Mouse (Mus musculus) layer of hippocampus, adult 18-20 months (tissue): ENCODE results near the gene Zfp46. TPM values are rescaled to one million over a fixed set of nuclear protein-coding genes. Genes with fewer than 3 reads are reported as not detected.

Experiments used
- DNase-seq, 2 experiments: peaks; one replicate each; pipeline ENCODE4 v3.0.0; 2022; ENCODE audit warnings: low spot score in 2 of 2
- long read RNA-seq: library from polyadenylated mRNA; stranded (forward); transcript quantifications from one replicate; pipeline ENCODE4 v2.0.0, GENCODE M21; 2021
- total RNA-seq, 2 experiments: library from RNA; stranded (reverse); gene quantifications; 2 replicates each; pipeline ENCODE4 v1.2.3; 2021

Zfp46 gene
- total RNA-seq = 10 to 100 TPM; 34.2 to 34.6 TPM
- long read RNA-seq, full-length matches to known transcripts = 24 of 33 reads
- long read RNA-seq, partial matches to known transcripts = 1 of 33 reads
- long read RNA-seq, other reads (novel, unspliced or antisense) = 8 of 33 reads

DNA sequence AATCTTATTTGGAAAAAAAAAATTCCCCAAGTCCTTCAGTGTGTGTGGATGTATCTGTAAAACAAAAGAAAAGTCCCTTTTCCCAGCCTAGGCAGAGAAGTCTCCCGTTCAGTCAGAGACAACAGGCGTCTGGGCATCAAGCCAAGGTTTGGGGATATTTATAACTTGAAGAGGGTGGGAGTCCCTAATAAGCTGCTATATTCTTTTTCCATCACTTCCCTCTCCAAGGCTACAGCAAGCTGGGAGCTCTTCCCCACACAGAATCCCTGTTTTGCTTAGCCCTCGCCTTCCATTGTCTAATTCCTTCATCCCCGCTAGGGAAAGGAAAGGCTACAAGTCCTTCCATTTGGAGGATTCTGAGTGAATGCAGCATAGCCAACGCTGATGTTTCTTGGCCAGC lies at the start of gene Zfp46:
TSS of gene Zfp46 (plus strand) at position 229 of the 400 bp plus-strand sequence.
- peak; percentile 86 to 92 for DNase-seq

DNA sequence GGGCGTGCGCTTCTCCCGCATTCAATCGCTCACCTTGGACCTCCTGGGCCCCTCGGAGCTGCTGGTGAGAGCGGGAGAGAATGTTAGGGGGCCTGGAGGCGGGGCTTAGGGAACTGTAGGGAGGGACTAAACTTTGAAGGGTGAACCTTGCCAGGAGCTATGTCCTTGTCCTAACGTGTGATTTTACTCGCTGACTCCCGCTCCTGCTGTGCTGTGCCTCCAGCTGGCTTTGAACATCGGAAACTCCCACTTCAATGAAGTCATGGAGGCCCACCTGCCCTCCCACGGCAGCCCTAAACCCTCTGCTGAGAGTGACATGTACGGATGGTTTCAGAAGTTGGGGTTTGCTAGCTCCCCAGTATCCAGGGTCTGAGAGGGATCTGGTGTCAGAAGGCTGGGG lies 45.8 kb upstream of the Zfp46 start:
- no peak for DNase-seq

DNA sequence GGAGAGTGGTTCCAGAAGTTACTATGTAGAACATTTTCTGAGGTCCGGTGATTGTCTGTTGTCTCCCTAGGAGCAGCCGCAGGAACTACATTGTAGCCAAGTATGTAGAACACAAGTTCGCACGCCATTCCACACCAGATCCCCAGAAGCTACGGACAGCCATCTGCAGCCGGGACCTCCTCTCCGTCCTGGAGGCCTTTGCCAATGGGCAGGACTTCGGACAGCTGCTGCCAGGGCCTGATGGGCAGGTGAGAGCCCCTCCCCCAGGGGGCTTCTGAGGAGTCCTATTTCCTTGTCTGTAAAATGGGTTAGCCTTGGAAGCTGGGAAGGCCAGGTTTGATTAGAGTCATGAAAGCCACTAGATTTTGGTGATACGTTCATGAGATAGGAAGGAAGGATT lies 45.4 kb upstream of the Zfp46 start:
- DNase-seq = no peak

DNA sequence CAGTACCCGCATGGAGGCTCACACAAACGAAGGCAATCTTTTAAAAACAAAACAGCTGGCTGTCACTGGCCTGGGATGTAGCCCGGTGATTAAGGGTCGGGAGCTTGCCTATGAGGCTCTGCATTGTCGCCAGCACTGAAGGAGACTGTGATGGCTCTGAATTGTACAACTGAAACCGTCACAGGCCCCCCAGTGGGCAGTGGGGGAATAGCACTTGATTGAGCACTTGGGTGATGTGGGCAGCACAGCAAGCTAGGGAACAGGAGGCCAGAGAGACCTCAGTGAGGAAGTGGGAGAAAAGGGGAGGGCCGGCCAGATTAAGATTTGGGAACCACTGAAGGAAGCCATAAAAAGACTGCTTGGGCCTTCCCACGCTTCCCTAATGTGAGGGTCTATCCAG lies 44.9 kb upstream of the Zfp46 start:
- DNase-seq = peak; percentile 39 to 87

DNA sequence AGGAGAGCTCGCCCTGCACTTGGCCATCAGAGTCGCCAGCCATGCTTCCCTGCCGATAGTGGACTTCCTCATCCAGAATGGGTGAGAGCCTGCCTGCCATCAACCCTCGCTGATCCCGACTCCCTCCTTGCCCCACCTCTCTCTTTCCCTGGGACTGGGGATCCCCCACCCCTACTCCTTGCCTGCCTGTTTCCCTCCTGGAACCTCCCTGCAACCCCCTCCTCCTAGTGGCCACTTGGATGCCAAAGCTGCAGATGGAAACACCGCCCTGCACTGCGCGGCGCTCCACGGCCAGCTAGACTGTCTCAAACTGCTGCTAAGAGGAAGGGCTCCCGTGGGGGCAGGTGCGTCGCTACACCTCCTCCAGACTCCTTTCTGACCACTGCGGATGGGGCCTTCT lies 44.4 kb upstream of the Zfp46 start:
- DNase-seq = no peak

DNA sequence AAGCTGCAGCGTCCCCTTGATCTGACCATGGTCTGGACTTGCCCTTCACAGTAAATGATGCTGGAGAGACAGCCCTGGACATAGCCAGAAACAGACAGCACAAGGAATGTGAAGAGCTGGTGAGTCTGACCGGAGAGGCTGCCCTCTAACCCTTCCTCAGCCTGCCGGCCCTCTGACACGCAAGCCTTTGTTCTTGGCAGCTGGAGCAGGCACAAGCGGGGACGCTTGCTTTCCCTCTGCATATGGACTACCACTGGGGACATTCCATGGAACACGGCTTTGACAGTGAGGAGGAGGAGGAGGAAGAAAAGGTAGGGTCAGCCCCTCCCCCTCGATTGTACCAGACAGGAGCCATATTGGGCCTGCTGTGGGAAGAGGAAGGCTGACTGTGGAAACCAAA lies 43.5 kb upstream of the Zfp46 start:
- DNase-seq = no peak

DNA sequence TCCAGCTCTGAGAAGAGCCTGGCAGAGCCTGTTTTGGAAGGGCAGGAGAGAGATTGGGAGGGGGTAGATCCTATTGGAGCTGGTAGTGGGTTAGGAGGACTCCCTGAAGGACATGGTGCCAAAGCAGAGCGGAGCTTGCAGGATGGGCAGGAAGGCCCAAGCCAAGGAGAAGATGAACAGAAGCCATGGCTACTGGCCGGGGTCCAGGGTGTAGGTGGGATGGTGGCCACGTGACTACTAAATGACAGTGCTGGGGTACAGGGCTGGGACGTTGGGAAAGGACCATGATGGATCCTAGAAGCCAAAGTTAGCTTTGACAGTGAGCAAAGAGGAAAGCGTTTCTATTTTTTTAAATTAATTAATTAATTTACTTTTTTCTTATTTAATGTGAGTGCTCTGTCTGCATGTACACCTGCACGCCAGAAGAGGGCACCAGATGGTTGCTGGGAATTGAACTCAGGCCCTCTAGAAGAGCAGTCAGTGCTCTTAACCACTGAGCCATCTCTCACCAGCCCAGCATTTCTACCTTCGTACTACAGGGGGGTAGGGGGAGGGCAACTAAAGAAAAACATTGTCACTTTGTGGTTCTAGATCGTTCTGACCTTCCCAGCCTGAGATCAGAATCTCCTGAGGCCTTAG lies 42.3 kb upstream of the Zfp46 start:
- DNase-seq = peak in 1 of 2 experiments; percentile 33

DNA sequence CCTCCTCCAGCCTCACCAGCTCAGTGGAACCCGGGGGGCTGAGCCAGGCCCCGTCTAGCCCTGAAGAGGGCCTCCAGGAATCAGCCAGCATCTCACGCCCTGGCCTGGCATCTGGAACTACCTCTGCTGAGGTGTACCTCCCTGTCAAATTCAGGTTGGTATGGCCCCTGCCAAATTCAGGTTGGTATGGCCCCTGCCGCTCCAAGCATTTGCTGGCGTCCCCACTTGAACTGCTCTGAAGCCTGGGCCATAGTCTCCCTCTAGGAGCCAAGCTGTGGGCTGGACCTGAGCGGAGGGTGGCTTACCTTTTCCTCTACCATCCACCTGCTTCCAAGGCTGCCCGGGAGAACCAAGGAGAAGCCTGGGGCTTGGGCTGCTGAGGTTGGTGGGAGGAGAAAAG lies 41.8 kb upstream of the Zfp46 start:
- no peak for DNase-seq

DNA sequence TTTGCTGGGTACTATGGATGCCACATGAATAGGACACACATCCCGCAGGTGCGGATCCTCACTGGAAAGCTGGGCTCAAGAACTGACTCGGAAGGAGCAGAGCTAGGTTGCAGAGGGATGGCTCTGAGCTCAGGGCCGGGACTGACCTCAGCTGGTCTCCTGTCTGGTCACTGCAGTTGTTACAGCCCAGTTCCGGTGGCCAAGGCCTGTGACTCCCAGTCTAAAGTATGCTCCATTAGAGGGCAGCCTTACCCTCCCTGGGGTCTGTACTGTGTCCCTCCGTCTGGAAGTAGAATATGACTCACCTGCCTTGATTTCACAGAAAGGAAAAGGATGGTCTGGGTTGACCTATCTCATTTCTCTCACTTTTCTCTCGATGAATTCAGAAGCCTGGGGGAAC lies 40.3 kb upstream of the Zfp46 start:
- no peak for DNase-seq

DNA sequence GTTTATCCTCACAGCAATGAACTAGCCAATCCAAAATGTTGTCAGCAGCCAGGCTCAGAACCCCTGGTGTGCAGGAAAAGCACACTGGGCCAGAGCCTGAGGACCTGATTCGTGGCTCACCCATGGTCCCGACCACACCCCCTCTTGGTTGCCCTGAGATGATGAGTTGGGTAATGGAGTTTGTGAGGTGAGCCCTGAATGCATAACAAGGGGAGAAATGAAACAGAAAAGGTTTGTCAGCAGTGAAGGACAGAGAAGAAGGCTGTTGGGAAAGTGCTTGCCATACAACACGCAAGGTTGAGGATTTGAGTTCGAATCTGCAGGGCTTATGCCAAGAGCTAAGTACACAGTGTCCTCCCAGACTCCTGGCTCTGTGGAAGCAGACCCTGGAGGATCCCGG lies 38.8 kb upstream of the Zfp46 start:
- no peak for DNase-seq

DNA sequence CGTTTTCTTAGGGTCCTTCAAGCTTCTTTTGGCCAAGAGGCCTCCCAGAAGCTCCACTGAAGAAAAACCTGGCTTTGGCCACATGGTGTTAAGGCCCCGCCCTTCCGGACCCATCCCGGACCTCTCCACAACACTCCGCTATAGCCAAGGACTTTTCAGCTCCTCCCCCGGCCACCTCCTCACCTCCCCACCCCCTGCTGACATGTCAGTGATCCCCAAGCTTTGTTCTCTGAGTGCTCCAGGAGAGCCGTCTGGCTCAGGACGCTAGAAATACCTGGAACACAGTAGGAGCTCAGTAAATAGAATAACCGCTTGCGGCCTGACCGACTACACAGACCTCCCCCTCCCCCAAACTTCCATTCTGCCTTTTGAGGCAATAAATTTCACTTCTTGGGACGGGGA lies 37.9 kb upstream of the Zfp46 start:
- no peak for DNase-seq

DNA sequence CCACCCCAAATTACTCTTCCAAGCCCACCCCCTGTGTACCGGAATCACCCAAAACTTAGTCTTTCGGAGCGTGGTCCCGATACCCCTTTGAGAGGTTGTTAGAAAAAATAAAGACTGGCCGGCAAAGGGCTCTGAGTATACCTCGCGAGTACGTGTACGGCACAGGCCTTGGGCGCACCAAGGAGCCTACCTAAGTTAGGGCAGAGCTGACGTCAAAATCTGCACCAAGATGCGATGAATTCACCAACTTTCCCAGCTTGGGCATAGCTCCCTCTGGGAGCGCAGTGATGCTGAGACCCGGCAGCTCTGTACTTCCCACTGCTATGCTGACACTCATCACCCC lies 37.1 kb upstream of the Zfp46 start:
- no peak for DNase-seq

DNA sequence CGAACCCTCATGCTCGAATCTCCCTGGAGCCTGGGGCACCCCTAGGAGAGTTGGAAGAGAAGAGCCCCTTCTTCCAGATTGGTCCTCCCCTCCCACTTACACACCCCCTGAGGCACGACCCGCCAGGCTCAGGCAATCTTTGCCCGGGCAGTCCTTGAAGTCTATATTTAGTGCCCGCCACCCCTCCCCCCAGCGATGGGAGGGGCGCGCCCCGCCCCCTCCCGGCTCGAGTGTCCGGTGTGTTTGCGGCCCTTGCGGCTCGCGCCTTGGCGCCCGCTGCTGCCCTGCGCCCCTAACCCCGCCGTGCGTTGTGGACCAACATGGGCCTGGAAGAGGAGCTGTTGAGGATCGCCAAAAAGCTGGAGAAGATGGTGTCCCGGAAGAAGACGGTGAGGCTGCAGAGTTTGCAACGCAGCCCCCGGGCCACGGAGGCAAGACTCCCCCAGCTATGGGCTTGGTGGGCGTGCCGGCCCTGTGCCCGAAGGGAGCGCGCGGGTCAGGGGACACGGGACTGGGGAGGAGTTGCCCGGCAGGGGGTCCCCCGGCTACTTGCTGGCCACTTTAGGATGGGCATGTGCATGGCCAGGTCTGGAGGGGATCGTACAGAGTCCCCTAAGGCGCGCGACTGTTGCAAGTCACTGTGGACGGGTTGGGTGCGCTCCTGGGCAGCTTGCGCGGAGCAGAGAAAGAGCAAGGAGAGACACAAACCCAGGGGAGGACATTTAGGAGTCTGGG lies 36.6 kb upstream of the Zfp46 start, which contains the start of gene Tcea3:
TSS of gene Tcea3 (plus strand) at position 1 of the 735 bp plus-strand sequence.
- no peak for DNase-seq

DNA sequence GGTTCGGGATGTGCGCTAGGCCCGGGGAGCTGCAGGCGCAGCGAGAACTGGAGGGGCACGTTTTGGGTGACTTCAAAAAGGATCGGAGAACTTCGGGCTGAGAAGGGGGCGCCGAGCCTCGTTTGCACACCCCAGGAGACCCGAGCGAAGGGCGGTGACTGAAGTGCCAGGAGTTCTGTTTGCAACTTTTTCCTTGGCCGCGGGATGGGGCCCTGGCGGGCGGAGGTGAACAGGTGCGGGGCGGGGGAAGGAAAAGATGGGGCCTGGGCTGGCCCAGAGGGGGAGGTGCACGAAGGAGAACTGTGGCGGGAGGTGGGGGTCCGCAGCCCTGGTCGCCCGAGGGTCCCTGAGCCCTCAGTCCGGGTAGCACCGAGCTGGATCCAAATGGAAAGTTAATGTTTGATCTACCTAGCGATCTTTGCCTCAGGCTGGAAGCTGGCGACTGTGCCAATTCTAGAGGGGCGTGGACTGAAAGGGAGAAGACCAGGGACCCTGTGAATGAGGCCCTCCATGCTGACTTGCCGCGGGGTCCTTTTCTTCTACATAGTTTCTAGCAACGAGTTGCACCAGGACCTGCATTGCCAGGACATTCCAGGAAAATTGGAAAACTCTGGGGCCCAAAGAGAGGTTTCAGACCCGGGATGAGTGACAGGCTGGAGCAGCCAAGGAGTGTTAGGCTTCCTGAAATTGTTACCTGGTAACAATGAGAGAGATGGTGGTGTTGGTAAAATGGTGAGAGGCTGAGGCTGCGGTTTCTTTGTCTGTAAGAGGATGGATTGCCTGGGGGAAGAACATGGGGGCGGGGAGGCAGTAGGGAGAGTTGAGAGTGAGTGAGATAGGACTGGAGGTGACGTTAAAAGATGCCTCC lies 35.8 kb upstream of the Zfp46 start:
- no peak for DNase-seq

DNA sequence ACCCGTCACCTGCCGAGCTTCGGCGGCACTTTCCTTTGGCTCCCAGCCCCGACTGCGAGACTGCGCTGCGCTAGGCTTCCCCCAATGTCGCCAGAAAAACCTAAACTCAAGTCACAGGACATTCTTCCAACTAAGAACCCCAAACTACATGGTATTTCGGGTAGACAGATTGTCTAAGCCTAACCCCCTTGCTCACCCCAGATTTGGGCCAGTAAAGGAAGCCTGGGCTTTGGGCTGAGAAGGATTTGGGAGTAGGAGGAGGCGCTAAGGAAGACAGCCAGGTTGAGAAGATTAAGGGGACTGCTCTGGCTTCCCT lies 35.2 kb upstream of the Zfp46 start:
- no peak for DNase-seq

DNA sequence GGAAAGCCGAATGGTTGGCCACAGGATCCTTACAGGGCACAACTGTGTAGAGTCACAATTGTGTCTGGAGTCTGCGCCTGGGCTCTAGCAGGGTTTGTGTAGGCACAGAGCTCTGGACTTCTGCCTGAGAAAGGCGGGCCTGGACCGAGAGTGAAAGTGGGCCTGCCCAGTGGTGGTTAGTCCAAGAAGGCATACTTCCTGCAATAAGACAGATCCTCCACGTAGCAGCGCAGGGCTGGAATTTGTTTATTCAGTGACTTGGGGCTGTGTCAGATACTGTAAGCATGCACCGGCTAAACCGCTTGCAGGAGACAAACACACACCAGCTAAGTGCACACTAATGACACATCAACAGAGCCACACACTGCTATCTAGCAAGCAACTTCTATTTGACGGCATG lies 34.7 kb upstream of the Zfp46 start:
- DNase-seq = no peak

DNA sequence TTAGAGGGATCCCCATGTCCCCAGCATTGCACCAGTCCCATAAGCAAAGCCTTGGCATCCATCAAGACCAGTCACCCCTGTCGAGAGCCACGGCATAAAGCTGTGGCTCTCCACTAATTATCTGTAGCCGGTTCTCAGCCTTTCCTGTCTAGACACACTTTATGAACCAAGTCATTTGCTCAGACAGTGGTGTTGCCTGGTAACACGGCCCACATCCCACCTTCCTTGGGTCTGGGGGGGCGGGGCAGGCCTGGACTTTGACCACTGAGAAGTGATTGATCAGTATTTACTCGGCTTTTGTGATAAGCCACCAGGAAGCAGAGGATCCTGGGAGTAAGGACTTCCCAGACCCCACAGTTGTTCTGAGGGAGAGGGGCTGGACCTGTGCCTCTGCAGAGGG lies 28.6 kb upstream of the Zfp46 start:
- DNase-seq = no peak

DNA sequence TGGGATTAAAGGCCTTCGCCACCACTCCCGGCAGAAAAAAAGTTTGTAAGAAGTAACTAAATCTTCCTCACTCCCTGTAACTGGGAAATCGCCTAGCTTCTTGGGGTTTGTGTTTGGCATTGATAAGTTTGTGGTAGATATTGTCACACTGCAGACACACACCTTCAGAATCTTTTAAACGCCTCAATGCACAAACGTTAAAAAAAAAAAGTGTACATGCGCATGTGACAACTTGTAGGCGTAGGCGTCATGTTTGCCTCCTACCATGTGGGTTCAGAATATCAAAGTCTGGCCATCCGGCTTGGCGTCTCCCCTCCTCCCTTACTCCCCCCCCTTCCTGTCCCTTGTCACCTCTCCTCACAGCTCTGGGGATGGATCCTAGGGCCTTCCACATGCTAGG lies 27.8 kb upstream of the Zfp46 start:
- no peak for DNase-seq

DNA sequence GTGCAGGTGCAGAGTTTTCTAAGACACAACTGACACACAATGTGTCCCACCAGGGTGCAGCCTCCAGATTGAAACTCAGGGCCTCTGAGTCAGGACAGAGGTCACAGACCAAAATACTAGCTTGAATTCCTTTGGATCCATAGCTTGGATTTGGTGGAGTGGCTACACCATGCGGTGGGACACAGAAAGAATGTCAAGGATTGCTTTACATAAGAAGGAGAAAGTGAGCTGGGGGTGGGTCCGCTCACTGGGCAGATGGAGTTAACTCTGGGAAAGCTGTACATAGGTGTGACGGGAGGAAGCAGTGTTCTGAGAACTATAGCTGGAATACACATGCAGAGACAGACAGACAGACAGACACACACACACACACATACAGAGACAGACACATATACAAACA lies 24.6 kb upstream of the Zfp46 start:
- DNase-seq = no peak

DNA sequence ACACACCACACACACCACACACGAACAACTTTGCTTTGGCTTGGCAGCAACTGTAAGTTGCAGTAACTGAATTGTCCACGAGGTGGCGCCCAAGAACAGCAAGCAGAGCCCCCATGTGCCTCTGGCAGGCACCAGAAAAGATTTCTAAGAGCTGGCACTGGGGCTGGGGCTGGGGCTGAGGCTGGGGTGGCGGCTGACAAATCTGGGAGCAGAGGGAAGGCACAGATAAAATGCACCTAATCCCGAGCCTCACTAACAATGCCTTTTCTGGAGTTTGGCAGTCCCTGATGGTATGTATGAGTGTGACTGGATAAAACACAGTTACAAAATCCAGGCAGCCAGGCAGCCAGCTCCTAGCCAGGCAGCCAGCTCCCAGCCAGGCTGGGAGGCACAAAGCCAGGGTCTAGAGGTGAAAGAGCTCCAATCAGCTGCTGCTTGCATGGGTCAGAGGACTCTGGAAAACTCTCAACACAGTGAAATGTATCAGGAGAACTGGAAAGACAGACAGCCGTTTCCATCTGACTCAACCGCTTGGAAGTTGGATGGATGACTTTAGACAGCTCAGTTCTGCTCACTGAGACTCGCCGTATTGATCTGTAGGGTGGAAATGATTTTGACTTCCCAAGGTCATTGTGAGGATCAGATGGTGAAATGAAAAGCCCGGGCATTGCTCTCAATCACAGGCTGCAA lies 23.8 kb upstream of the Zfp46 start:
- peak; percentile 64 to 87 for DNase-seq

DNA sequence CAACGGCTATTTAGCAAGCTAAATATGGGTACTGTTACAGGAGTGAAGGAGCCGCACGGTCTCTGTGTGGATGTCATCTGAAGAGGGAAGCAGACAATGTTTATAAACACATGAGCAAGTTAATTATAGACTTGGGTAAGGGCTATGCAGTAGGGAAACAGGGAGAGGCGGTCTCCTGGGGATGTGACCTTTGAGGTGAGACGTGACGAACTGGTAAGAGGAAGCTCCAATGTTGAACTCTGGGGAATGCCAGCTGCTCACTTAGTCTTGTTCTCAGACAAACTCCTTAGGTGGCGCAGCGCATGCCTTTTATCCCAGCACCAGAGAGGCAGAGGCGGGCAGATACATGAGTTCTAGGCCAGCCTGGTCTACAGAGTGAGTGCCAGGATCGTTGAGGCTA lies 22.6 kb upstream of the Zfp46 start:
- no peak for DNase-seq

DNA sequence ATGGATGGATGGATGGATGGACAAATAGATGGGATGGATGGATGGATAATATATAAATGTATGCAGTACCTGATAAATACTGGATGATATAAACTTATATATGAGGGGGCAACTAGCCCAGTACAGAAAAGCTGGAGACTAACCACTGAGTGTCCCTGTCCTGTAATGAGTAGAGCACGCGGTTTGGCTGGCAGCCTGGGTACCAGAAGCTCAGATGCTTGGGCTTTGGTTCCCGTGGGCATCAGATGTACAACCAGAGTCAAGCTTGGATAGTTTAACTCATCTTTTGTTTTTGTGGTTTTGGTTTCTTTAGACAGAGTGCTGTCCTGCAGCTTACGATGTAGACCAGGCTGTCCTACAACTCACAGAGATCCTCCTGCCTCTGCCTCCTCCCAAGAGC lies 20.9 kb upstream of the Zfp46 start:
- DNase-seq = no peak
